Mouse (Mus musculus): ENCODE measurements around the gene Lnpep. TPM values are rescaled to one million over a fixed set of nuclear protein-coding genes. Genes with fewer than 3 reads are reported as not detected.

Lnpep gene
- polyA plus RNA-seq, 1 experiment from 2014 or later, result 18.1 TPM

- Histone ChIP-seq H3K4me1 (ENCODE audit: control insufficient read depth in 2 of 2, insufficient read depth in 2 of 2, low read length in 2 of 2) (peaks cover 0 to 4% of the 10 kb centered on the region in 2 experiments; a peak in 3 of 4 replicates), H3K4me2 (ENCODE audit: low read length) (peak overlapping the region; percentile 32; the same call in 1 of the 2 replicates), H3K27ac (replicated peaks in 1 of 2; ENCODE audit: control insufficient read depth in 1 of 2, insufficient read depth in 1 of 2, low read depth in 2 of 2, low read length in 2 of 2) (peak overlapping the region in 1 of 2 experiments; percentile 70; a peak in 2 of 4 replicates), H3K36me3 (ENCODE audit: control insufficient read depth, insufficient read depth, low read length) (no peaks in the 10 kb centered on the region), H3K9me3 (ENCODE audit: control insufficient read depth, low read length) (no peaks in the 10 kb centered on the region), H3K4me3 (ENCODE audit: control insufficient read depth in 1 of 2, insufficient read depth in 1 of 2, low read depth in 1 of 2, low read length in 2 of 2) (no peak overlapping the region), H3K27me3 (ENCODE audit: control insufficient read depth, insufficient read depth, low read length) (no peaks in the 10 kb centered on the region), H3K9ac (ENCODE audit: low read length) (no peak overlapping the region)
- peak; percentile 85 for ATAC-seq (ENCODE audit: insufficient number of reproducible peaks, insufficient read depth, low FRiP score, low read depth)
- WGBS, result 12% methylated on average over 1 of the region's 1 CpGs
Observed at GRCm38 (mm10) chr17:17592926-17593325, 31.9 kb downstream of the Lnpep start.

GRCm38 (mm10) chr17:17587333-17588047 is 37.4 kb downstream of the Lnpep start:
- Histone ChIP-seq H3K9ac (ENCODE audit: low read length) (no peak overlapping the region), H3K9me3 (ENCODE audit: control insufficient read depth, low read length) (no peaks in the 10 kb centered on the region), H3K27ac (replicated peaks in 1 of 2; ENCODE audit: control insufficient read depth in 1 of 2, insufficient read depth in 1 of 2, low read depth in 2 of 2, low read length in 2 of 2) (peak overlapping the region; percentile 33 to 39; a peak in 2 of 4 replicates), H3K36me3 (ENCODE audit: control insufficient read depth, insufficient read depth, low read length) (no peaks in the 10 kb centered on the region), H3K4me3 (ENCODE audit: control insufficient read depth in 1 of 2, insufficient read depth in 1 of 2, low read depth in 1 of 2, low read length in 2 of 2) (no peak overlapping the region), H3K4me2 (ENCODE audit: low read length) (no peak overlapping the region), H3K4me1 (ENCODE audit: control insufficient read depth in 2 of 2, insufficient read depth in 2 of 2, low read length in 2 of 2) (peaks cover 3 to 14% of the 10 kb centered on the region in 2 experiments), H3K27me3 (ENCODE audit: control insufficient read depth, insufficient read depth, low read length) (no peaks in the 10 kb centered on the region)
- ATAC-seq (ENCODE audit: insufficient number of reproducible peaks, insufficient read depth, low FRiP score, low read depth), result no peak
- WGBS, result 66% methylated on average over 7 of the region's 7 CpGs

- no peak overlapping the region for H3K9ac ChIP-seq (ENCODE audit: low read length)
- H3K27ac ChIP-seq (replicated peaks in 1 of 2; ENCODE audit: control insufficient read depth in 1 of 2, insufficient read depth in 1 of 2, low read depth in 2 of 2, low read length in 2 of 2), result no peak overlapping the region
- H3K4me1 ChIP-seq (ENCODE audit: control insufficient read depth in 2 of 2, insufficient read depth in 2 of 2, low read length in 2 of 2), result peaks cover 3 to 11% of the 10 kb centered on the region in 2 experiments
- no peak overlapping the region for H3K4me3 ChIP-seq (ENCODE audit: control insufficient read depth in 1 of 2, insufficient read depth in 1 of 2, low read depth in 1 of 2, low read length in 2 of 2)
- no peak for ATAC-seq (ENCODE audit: insufficient number of reproducible peaks, insufficient read depth, low FRiP score, low read depth)
- H3K27me3 ChIP-seq (ENCODE audit: control insufficient read depth, insufficient read depth, low read length), result no peaks in the 10 kb centered on the region
- H3K36me3 ChIP-seq (ENCODE audit: control insufficient read depth, insufficient read depth, low read length), result no peaks in the 10 kb centered on the region
- no peaks in the 10 kb centered on the region for H3K9me3 ChIP-seq (ENCODE audit: control insufficient read depth, low read length)
- H3K4me2 ChIP-seq (ENCODE audit: low read length), result no peak overlapping the region
- 89% methylated on average over 4 of the region's 4 CpGs for WGBS
Observed at GRCm38 (mm10) chr17:17585115-17585514, 39.7 kb downstream of the Lnpep start.

- Histone ChIP-seq H3K27me3 (ENCODE audit: control insufficient read depth, insufficient read depth, low read length) (no peaks in the 10 kb centered on the region), H3K36me3 (ENCODE audit: control insufficient read depth, insufficient read depth, low read length) (peaks cover 3% of the 10 kb centered on the region), H3K4me3 (ENCODE audit: control insufficient read depth in 1 of 2, insufficient read depth in 1 of 2, low read depth in 1 of 2, low read length in 2 of 2) (no peak overlapping the region), H3K4me1 (ENCODE audit: control insufficient read depth in 2 of 2, insufficient read depth in 2 of 2, low read length in 2 of 2) (peaks cover 3 to 11% of the 10 kb centered on the region in 2 experiments), H3K27ac (replicated peaks in 1 of 2; ENCODE audit: control insufficient read depth in 1 of 2, insufficient read depth in 1 of 2, low read depth in 2 of 2, low read length in 2 of 2) (no peak overlapping the region), H3K4me2 (ENCODE audit: low read length) (no peak overlapping the region), H3K9me3 (ENCODE audit: control insufficient read depth, low read length) (no peaks in the 10 kb centered on the region), H3K9ac (ENCODE audit: low read length) (no peak overlapping the region)
- WGBS, result 42% methylated on average over 2 of the region's 2 CpGs
- ATAC-seq (ENCODE audit: insufficient number of reproducible peaks, insufficient read depth, low FRiP score, low read depth), result no peak
Observed at GRCm38 (mm10) chr17:17583896-17584295, 41.0 kb downstream of the Lnpep start.

GRCm38 (mm10) chr17:17581234-17581633 is 43.6 kb downstream of the Lnpep start:
- Histone ChIP-seq H3K9ac (ENCODE audit: low read length) (no peak overlapping the region), H3K4me1 (ENCODE audit: control insufficient read depth in 2 of 2, insufficient read depth in 2 of 2, low read length in 2 of 2) (peaks cover 2 to 22% of the 10 kb centered on the region in 2 experiments; a peak in 3 of 4 replicates), H3K27ac (replicated peaks in 1 of 2; ENCODE audit: control insufficient read depth in 1 of 2, insufficient read depth in 1 of 2, low read depth in 2 of 2, low read length in 2 of 2) (no peak overlapping the region), H3K36me3 (ENCODE audit: control insufficient read depth, insufficient read depth, low read length) (peaks cover 13% of the 10 kb centered on the region), H3K9me3 (ENCODE audit: control insufficient read depth, low read length) (no peaks in the 10 kb centered on the region), H3K4me2 (ENCODE audit: low read length) (no peak overlapping the region), H3K4me3 (ENCODE audit: control insufficient read depth in 1 of 2, insufficient read depth in 1 of 2, low read depth in 1 of 2, low read length in 2 of 2) (no peak overlapping the region), H3K27me3 (ENCODE audit: control insufficient read depth, insufficient read depth, low read length) (no peaks in the 10 kb centered on the region)
- ATAC-seq (ENCODE audit: insufficient number of reproducible peaks, insufficient read depth, low FRiP score, low read depth), result no peak
- WGBS, result 78% methylated on average over 3 of the region's 3 CpGs

- H3K4me3 ChIP-seq (ENCODE audit: control insufficient read depth in 1 of 2, insufficient read depth in 1 of 2, low read depth in 1 of 2, low read length in 2 of 2), result no peak overlapping the region
- 75% methylated on average over 9 of the region's 9 CpGs for WGBS
- no peaks in the 10 kb centered on the region for H3K9me3 ChIP-seq (ENCODE audit: control insufficient read depth, low read length)
- peaks cover 2 to 27% of the 10 kb centered on the region in 2 experiments; a peak in 3 of 4 replicates for H3K4me1 ChIP-seq (ENCODE audit: control insufficient read depth in 2 of 2, insufficient read depth in 2 of 2, low read length in 2 of 2)
- peaks cover 59% of the 10 kb centered on the region for H3K36me3 ChIP-seq (ENCODE audit: control insufficient read depth, insufficient read depth, low read length)
- no peaks in the 10 kb centered on the region for H3K27me3 ChIP-seq (ENCODE audit: control insufficient read depth, insufficient read depth, low read length)
- no peak overlapping the region for H3K4me2 ChIP-seq (ENCODE audit: low read length)
- H3K9ac ChIP-seq (ENCODE audit: low read length), result no peak overlapping the region
- ATAC-seq (ENCODE audit: insufficient number of reproducible peaks, insufficient read depth, low FRiP score, low read depth), result no peak
- peak overlapping the region in 1 of 2 experiments; percentile 57; a peak in 2 of 4 replicates for H3K27ac ChIP-seq (replicated peaks in 1 of 2; ENCODE audit: control insufficient read depth in 1 of 2, insufficient read depth in 1 of 2, low read depth in 2 of 2, low read length in 2 of 2)
Observed at GRCm38 (mm10) chr17:17576399-17576798, 48.5 kb downstream of the Lnpep start.

GRCm38 (mm10) chr17:17567071-17567470 is 57.8 kb downstream of the Lnpep start:
- ATAC-seq (ENCODE audit: insufficient number of reproducible peaks, insufficient read depth, low FRiP score, low read depth), result no peak
- H3K9me3 ChIP-seq (ENCODE audit: control insufficient read depth, low read length), result no peaks in the 10 kb centered on the region
- no peaks in the 10 kb centered on the region for H3K27me3 ChIP-seq (ENCODE audit: control insufficient read depth, insufficient read depth, low read length)
- H3K36me3 ChIP-seq (ENCODE audit: control insufficient read depth, insufficient read depth, low read length), result peaks cover 80% of the 10 kb centered on the region
- no peak overlapping the region for H3K27ac ChIP-seq (replicated peaks in 1 of 2; ENCODE audit: control insufficient read depth in 1 of 2, insufficient read depth in 1 of 2, low read depth in 2 of 2, low read length in 2 of 2)
- H3K4me2 ChIP-seq (ENCODE audit: low read length), result no peak overlapping the region
- WGBS, result 52% methylated on average over 3 of the region's 3 CpGs
- no peak overlapping the region for H3K9ac ChIP-seq (ENCODE audit: low read length)
- no peaks in the 10 kb centered on the region for H3K4me1 ChIP-seq (ENCODE audit: control insufficient read depth in 2 of 2, insufficient read depth in 2 of 2, low read length in 2 of 2)
- H3K4me3 ChIP-seq (ENCODE audit: control insufficient read depth in 1 of 2, insufficient read depth in 1 of 2, low read depth in 1 of 2, low read length in 2 of 2), result no peak overlapping the region
